8 mouse cellular contexts compared by ENCODE assay signal in genomic region chr11:116642681-116643578, GRCm38 (mm10). TPM values are rescaled to one million over a fixed set of nuclear protein-coding genes. Genes with fewer than 3 reads are reported as not detected.
DNase-seq lines count a peak whose midpoint lies in the region; ATAC-seq lines count a peak whose summit lies in the region.

No protein-coding gene starts in this region.

- peak; percentile 90 for DNase-seq in ZHBTc4 (ENCODE audit: low read depth, low spot score)
- peak; percentile 94 to 96 for DNase-seq in cerebellum, postnatal 4 days (ENCODE audit: low spot score in 2 of 2)
- DNase-seq in gastrocnemius, adult 18-20 months (ENCODE audit: low spot score): peak; percentile 94
- peak; percentile 73 for DNase-seq in left cerebral cortex, adult 11 months (ENCODE audit: low spot score)
- DNase-seq in right cerebral cortex, adult 18-20 months: peak; percentile 89
- peak; percentile 81 for DNase-seq in urinary bladder, adult 2 months (ENCODE audit: low spot score)

- H3K4me3 ChIP-seq in hindbrain, embryonic 16.5 days (ENCODE audit: low read length): no peak overlapping the region

- H3K9ac ChIP-seq in hindbrain, embryonic 16.5 days (ENCODE audit: low read depth, low read length): peak overlapping the region; percentile 33; the same call in 1 of the 2 replicates

- peak; percentile 83 for ATAC-seq in hindbrain, embryonic 16.5 days
- ATAC-seq in megakaryocyte, adult 5-6 weeks (ENCODE audit: poor library complexity, severe bottlenecking): peak; percentile 91

- no peaks in the 10 kb centered on the region for H3K27me3 ChIP-seq in hindbrain, embryonic 16.5 days (replicated peaks; ENCODE audit: control insufficient read depth, insufficient read depth, low read length)

- H3K36me3 ChIP-seq in hindbrain, embryonic 16.5 days (ENCODE audit: control insufficient read depth, insufficient read depth, low read length): no peaks in the 10 kb centered on the region

- H3K9me3 ChIP-seq in hindbrain, embryonic 16.5 days (ENCODE audit: control insufficient read depth, low read length): no peaks in the 10 kb centered on the region

- no peak overlapping the region; the same call in 1 of the 2 replicates for H3K27ac ChIP-seq in hindbrain, embryonic 16.5 days (ENCODE audit: low read depth, low read length)

- H3K4me1 ChIP-seq in hindbrain, embryonic 16.5 days (ENCODE audit: control insufficient read depth, insufficient read depth, low read depth, low read length): peaks cover 15% of the 10 kb centered on the region

- 37% methylated on average over 14 of the region's 14 CpGs for WGBS in hindbrain, embryonic 16.5 days

- H3K4me2 ChIP-seq in hindbrain, embryonic 16.5 days (ENCODE audit: low read length): peak overlapping the region; percentile 40

RNA-seq across cellular contexts. Expression of gene Prcd, which starts 10.4 kb away (rescaled TPM):
- total RNA-seq in gastrocnemius, adult 18-20 months (2021): under 1 TPM; 0.34 to 0.50 TPM
- polyA plus RNA-seq in hindbrain, embryonic 16.5 days (2015; fragmentation: Nextera tagmentation; extraction: Ambion mirVana): 3.1 and 4.2 TPM in 2 replicates
- 0.80 TPM in 1 of 2 replicates, not detected in the other for total RNA-seq in megakaryocyte, adult 5-6 weeks (2015)
- not detected in 2 replicates for total RNA-seq in megakaryocyte, adult 5-6 weeks (2017)
- 2.0 and 3.1 TPM in 2 replicates for polyA plus RNA-seq in urinary bladder, adult 2 months (2012; rRNA removed)

RNA-seq across cellular contexts. Expression of gene Cygb, which starts 11.2 kb away (rescaled TPM):
- total RNA-seq in gastrocnemius, adult 18-20 months (2021): 10 to 100 TPM; 10.5 to 15.0 TPM
- polyA plus RNA-seq in hindbrain, embryonic 16.5 days (2015; fragmentation: Nextera tagmentation; extraction: Ambion mirVana): 34.4 and 37.4 TPM in 2 replicates
- total RNA-seq in megakaryocyte, adult 5-6 weeks (2015): not detected in 2 replicates
- not detected in 2 replicates for total RNA-seq in megakaryocyte, adult 5-6 weeks (2017)
- polyA plus RNA-seq in urinary bladder, adult 2 months (2012; rRNA removed): 156 and 160 TPM in 2 replicates

RNA-seq across cellular contexts. Expression of gene Rhbdf2, which starts 16.1 kb away (rescaled TPM):
- total RNA-seq in gastrocnemius, adult 18-20 months (2021): 10 to 100 TPM; 11.2 to 11.9 TPM
- 1.7 and 2.1 TPM in 2 replicates for polyA plus RNA-seq in hindbrain, embryonic 16.5 days (2015; fragmentation: Nextera tagmentation; extraction: Ambion mirVana)
- total RNA-seq in megakaryocyte, adult 5-6 weeks (2015): 20.9 and 21.8 TPM in 2 replicates
- 16.2 TPM in 2 replicates for total RNA-seq in megakaryocyte, adult 5-6 weeks (2017)
- 15.4 and 17.0 TPM in 2 replicates for polyA plus RNA-seq in urinary bladder, adult 2 months (2012; rRNA removed)

RNA-seq across cellular contexts. Expression of gene Aanat, which starts 56.7 kb away (rescaled TPM):
- not detected for total RNA-seq in gastrocnemius, adult 18-20 months (2021)
- 0.51 and 0.55 TPM in 2 replicates for polyA plus RNA-seq in hindbrain, embryonic 16.5 days (2015; fragmentation: Nextera tagmentation; extraction: Ambion mirVana)
- not detected in 2 replicates for total RNA-seq in megakaryocyte, adult 5-6 weeks (2015)
- not detected in 2 replicates for total RNA-seq in megakaryocyte, adult 5-6 weeks (2017)
- 0.07 TPM in 1 of 2 replicates, not detected in the other for polyA plus RNA-seq in urinary bladder, adult 2 months (2012; rRNA removed)

Comparison
In these comparisons a context has a peak if more than half of its experiments do, and no peak if none do; other contexts are left out.
1. RNA of gene Cygb, which starts 11.2 kb away (total RNA-seq): 10.5 to 15.0 TPM in gastrocnemius, adult 18-20 months; not detected in megakaryocyte, adult 5-6 weeks; every median in the first group is over 10 times any median in the second.
2. Peak in every context shown above with its lines, with median percentiles within 50 percentile points of each other: DNase-seq.